Mouse (Mus musculus) left cerebral cortex, postnatal 14 days (tissue): ENCODE measurements around the gene Rfx4. TPM values are rescaled to one million over a fixed set of nuclear protein-coding genes. Genes with fewer than 3 reads are reported as not detected.

Source experiments
- DNase-seq, 2 experiments: peaks; one replicate each; pipeline ENCODE4 v3.0.0; 2021 to 2022; ENCODE audit warnings: low spot score in 2 of 2, mixed read lengths in 1 of 2
- intact Hi-C: fragments of 180-260 bp; cut with DNase I; formaldehyde crosslinking; loops from one replicate; pipeline ENCODE4 v1.15.1; 2025
- total RNA-seq, 2 experiments: library from RNA; stranded (reverse); gene quantifications; 2 replicates each; pipeline ENCODE4 v1.2.3; 2021

Rfx4 gene
- total RNA-seq, 2 experiments from 2014 or later, result 9.1 to 10.0 TPM

DNA sequence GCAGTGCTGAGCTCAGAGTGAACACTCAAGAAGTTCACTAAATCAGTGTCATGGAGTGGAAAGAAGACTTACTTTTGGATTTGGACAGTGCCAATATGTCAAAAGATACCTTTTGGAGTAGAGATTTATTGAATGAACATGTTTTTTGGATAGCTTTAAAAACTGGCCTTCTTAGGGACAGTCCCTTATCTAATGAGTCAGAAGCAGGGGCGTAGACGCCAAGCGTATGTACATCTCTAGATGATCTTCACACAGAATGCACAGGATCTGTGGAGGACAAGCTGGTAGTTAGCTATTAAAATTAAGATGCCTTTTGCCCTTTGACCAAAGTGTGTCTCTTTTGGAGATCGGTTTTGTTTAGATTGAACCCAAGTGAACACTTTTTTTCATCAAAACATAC is 171.0 kb downstream of the Rfx4 start:
- intact Hi-C loops, result no loop called here
- DNase-seq, result no peak

GRCm38 (mm10) chr10:84928465-84928864 is 172.6 kb downstream of the Rfx4 start:
- intact Hi-C loops, result no loop called here
- no peak for DNase-seq

GRCm38 (mm10) chr10:84935553-84936209 is 179.8 kb downstream of the Rfx4 start:
- DNase-seq, result no peak
- intact Hi-C loops, result no loop called here

GRCm38 (mm10) chr10:84936832-84937515 is 181.1 kb downstream of the Rfx4 start:
- intact Hi-C loops, result no loop called here
- no peak for DNase-seq

- no peak for DNase-seq
- intact Hi-C loops, result no loop called here
Observed at GRCm38 (mm10) chr10:84938094-84938820, 182.4 kb downstream of the Rfx4 start.

DNA sequence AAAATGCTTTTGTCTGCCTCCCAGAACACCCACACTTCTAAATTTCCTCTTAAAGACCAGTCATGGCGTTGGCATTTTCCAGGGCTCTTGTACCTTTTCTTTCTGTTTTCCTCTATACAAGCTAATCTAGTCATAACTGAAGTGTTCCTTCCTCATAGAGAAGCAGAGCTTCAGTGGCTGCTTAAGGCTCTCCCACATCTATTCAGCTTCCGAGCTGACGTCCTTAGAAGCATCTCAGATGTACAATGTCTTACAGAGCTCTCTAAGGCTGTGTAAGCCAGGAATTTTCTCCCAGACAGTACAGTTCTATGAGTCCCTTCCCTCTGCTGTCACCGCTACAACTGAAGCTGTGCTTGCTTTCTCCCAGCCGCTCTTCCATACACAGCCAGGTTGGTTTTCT is 183.0 kb downstream of the Rfx4 start:
- intact Hi-C loops, result no loop called here
- DNase-seq, result no peak

- intact Hi-C loops, result no loop called here
Observed at GRCm38 (mm10) chr10:84940356-84940755, 184.5 kb downstream of the Rfx4 start.

DNA sequence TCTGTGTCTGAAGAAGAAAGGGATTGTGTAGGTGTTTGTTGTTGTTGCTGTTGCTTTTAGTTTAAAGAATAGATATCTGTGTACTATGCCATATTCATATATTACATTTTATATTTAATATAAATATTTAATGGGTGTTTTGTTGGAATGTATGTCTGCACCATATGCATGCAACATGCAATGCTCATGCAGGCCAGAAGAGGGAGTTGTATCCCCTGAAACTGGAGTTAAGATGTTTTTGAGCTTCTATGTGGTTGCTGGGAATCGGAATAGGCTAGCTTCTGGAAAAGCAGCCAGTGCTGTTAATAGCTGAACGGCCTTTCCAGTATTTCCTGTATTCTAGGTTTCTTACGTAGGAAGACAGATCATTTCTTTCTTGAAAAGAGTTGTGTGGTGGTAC is 189.8 kb downstream of the Rfx4 start:
- no peak for DNase-seq
- intact Hi-C loops, result no loop called here

More at GRCm38 (mm10) chr10:84940356-84940755, 184.5 kb downstream of the Rfx4 start:
- DNase-seq, result no peak

GRCm38 (mm10) chr10:84948970-84949683 is 193.3 kb downstream of the Rfx4 start:
- intact Hi-C loops, result no loop called here
- no peak for DNase-seq

- no peak for DNase-seq
- intact Hi-C loops, result no loop called here
Observed at GRCm38 (mm10) chr10:84949684-84950010, 193.8 kb downstream of the Rfx4 start.

DNA sequence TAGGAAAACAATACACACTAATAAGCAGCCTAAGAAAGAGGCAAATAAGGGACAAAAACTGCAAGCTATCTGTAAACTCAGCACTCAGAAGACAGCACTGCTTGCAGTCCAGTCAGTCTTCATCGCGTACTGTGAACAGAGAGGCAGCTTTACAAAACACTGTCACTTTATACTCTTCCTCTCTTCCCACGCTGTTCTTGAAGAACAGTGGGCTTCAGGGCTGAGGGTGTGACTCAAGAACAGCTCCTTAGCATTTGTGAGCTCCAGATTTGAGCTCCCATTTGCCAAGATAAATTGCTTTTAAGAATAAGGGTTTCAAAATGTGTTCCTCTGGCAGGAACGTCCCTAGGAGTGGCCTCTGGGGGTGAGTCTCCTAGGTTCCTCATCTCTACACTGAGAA is 194.5 kb downstream of the Rfx4 start:
- no peak for DNase-seq
- intact Hi-C loops, result no loop called here

DNA sequence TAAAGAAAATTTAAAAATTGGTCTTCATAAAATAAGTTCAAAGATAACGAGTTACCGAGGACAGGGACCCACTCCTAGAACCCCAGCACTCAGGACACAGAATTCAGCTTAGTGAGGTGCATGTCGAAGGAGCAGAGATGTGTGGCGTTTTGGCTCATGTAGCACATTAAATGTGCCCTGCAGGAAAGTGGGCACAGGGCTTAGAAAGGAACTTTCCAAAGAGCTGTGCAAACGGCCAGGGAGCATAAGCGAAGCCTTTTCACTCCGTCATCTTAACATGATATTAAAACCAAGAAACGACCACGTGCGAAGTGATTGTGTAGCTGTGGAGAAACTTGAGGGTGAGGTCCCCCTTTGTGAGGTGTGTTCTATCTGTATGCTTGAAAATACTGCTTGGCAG is 198.4 kb downstream of the Rfx4 start:
- intact Hi-C loops, result no loop called here
- no peak for DNase-seq

Other genes with a start within 250 kb of the Rfx4 start
- 10 to 100 TPM; 32.3 to 34.6 TPM for gene Ckap4, start 222.0 kb upstream of the Rfx4 start, total RNA-seq
- 10 to 100 TPM; 20.5 to 24.0 TPM for gene Tcp11l2, start 179.4 kb upstream of the Rfx4 start, total RNA-seq
- gene Polr3b, start 133.8 kb upstream of the Rfx4 start, total RNA-seq, result 10 to 100 TPM; 15.0 to 15.8 TPM
- gene Ric8b, start 161.6 kb downstream of the Rfx4 start, total RNA-seq, result 10 to 100 TPM; 42.7 to 43.8 TPM